Mouse (Mus musculus) lung, embryonic 16.5 days (tissue): ENCODE data around the gene Ppil3. TPM values are rescaled to one million over a fixed set of nuclear protein-coding genes. Genes with fewer than 3 reads are reported as not detected.

Experiments
- ATAC-seq: fragments of 200-750 bp; cut with Nextera tagmentation; 2 replicates; pipeline ENCODE4 v1.8.0; 2017; ENCODE audit warnings: low read depth, mild to moderate bottlenecking, moderate library complexity
- H3K27ac ChIP-seq: fragments of 300-500 bp; sonication (generic); 2 replicates; pipeline ENCODE4 v1.5.1; 2014; ENCODE audit warnings: mild to moderate bottlenecking, control low read depth, low read length
- H3K27me3 ChIP-seq: fragments of 300-500 bp; sonication (generic); 2 replicates; pipeline ENCODE4 v1.6.1; 2014; ENCODE audit warnings: low read depth, low read length, mixed read lengths; ENCODE audit not compliant: control insufficient read depth, insufficient read depth
- H3K36me3 ChIP-seq: fragments of 300-500 bp; sonication (generic); 2 replicates; pipeline ENCODE4 v1.6.1; 2014; ENCODE audit warnings: low read length; ENCODE audit not compliant: control insufficient read depth, insufficient read depth
- H3K4me1 ChIP-seq: fragments of 300-500 bp; sonication (generic); replicated peaks from 2 replicates; pipeline ENCODE4 v1.6.1; 2014; ENCODE audit warnings: low read length, mixed read lengths; ENCODE audit not compliant: control insufficient read depth, insufficient read depth
- H3K4me2 ChIP-seq: fragments of 300-500 bp; sonication (generic); 2 replicates; pipeline ENCODE4 v1.6.1; 2014; ENCODE audit warnings: low read depth, low read length, control low read depth
- H3K4me3 ChIP-seq: fragments of 300-500 bp; sonication (generic); 2 replicates; pipeline ENCODE4 v1.5.1; 2014; ENCODE audit warnings: mild to moderate bottlenecking, low read length, control low read depth
- H3K9ac ChIP-seq: fragments of 300-500 bp; sonication (generic); 2 replicates; pipeline ENCODE4 v1.6.1; 2014; ENCODE audit warnings: low read length, control low read depth
- H3K9me3 ChIP-seq: fragments of 300-500 bp; sonication (generic); 2 replicates; pipeline ENCODE4 v1.6.1; 2016; ENCODE audit warnings: low read length; ENCODE audit not compliant: control insufficient read depth
- whole genome bisulfite sequencing: fragments of 180-500 bp; shearing (Covaris S2); extraction: QIAGEN DNeasy Blood & Tissue Kit; methylation state at CpG from one replicate; pipeline ENCODE4 v1.1.7; 2014; 5-methylcytosine and 5-hydroxymethylcytosine counted together
- polyA plus RNA-seq: library from polyadenylated mRNA; unstranded; fragments of >200 nt; fragmentation: Nextera tagmentation; extraction: Ambion mirVana; gene quantifications from 2 replicates; pipeline ENCODE4 v1.2.1, GENCODE M21; 2015

Gene Ppil3
- 45.8 and 52.5 TPM in 2 replicates for polyA plus RNA-seq

- Histone ChIP-seq H3K9ac (peak within 1 kb of the TSS; percentile 90), H3K4me3 (peak within 1 kb of the TSS; percentile 81), H3K36me3 (peaks cover 5% of the 10 kb centered on the region), H3K27ac (peak within 1 kb of the TSS; percentile 95), H3K9me3 (no peaks in the 10 kb centered on the region), H3K4me2 (peak within 1 kb of the TSS; percentile 65), H3K4me1 (peaks cover 19% of the 10 kb centered on the region), H3K27me3 (no peaks in the 10 kb centered on the region)
- ATAC-seq = peak; percentile 97
- WGBS = 0% methylated on average over 33 of the region's 33 CpGs
Observed at GRCm38 (mm10) chr1:58445143-58445722, at the start of gene Ppil3, which contains the start of gene Nif3l1. TSS of gene Ppil3 (minus strand) at chr1:58445486. TSS of gene Nif3l1 (plus strand) at chr1:58445151.

GRCm38 (mm10) chr1:58482647-58483046 lies 37.4 kb upstream of the Ppil3 start:
- Histone ChIP-seq H3K36me3 (peaks cover 20% of the 10 kb centered on the region), H3K9ac (no peak overlapping the region)
- ATAC-seq = no peak

GRCm38 (mm10) chr1:58475662-58476061 lies 30.4 kb upstream of the Ppil3 start:
- 93% methylated on average over 8 of the region's 8 CpGs for WGBS
- Histone ChIP-seq H3K4me2 (no peak overlapping the region), H3K4me1 (no peaks in the 10 kb centered on the region), H3K27me3 (no peaks in the 10 kb centered on the region), H3K4me3 (no peak overlapping the region), H3K9me3 (no peaks in the 10 kb centered on the region), H3K27ac (no peak overlapping the region), H3K9ac (no peak overlapping the region), H3K36me3 (peaks cover 37% of the 10 kb centered on the region)
- no peak for ATAC-seq

More at GRCm38 (mm10) chr1:58482647-58483046, 37.4 kb upstream of the Ppil3 start:
- H3K27ac ChIP-seq = no peak overlapping the region
- WGBS = 92% methylated on average over 4 of the region's 4 CpGs
- H3K9me3 ChIP-seq = no peaks in the 10 kb centered on the region
- no peaks in the 10 kb centered on the region for H3K4me1 ChIP-seq
- H3K4me3 ChIP-seq = no peak overlapping the region
- no peaks in the 10 kb centered on the region for H3K27me3 ChIP-seq
- H3K4me2 ChIP-seq = no peak overlapping the region

GRCm38 (mm10) chr1:58465561-58465960 lies 20.3 kb upstream of the Ppil3 start:
- 86% methylated on average over 4 of the region's 4 CpGs for WGBS
- no peak overlapping the region for H3K4me3 ChIP-seq
- H3K4me2 ChIP-seq = no peak overlapping the region
- no peaks in the 10 kb centered on the region for H3K9me3 ChIP-seq
- no peaks in the 10 kb centered on the region for H3K4me1 ChIP-seq
- peaks cover 31% of the 10 kb centered on the region for H3K36me3 ChIP-seq
- H3K27ac ChIP-seq = no peak overlapping the region
- no peak for ATAC-seq
- H3K27me3 ChIP-seq = no peaks in the 10 kb centered on the region
- no peak overlapping the region for H3K9ac ChIP-seq

GRCm38 (mm10) chr1:58465042-58465441 lies 19.8 kb upstream of the Ppil3 start:
- Histone ChIP-seq H3K27ac (no peak overlapping the region), H3K9me3 (no peaks in the 10 kb centered on the region), H3K9ac (no peak overlapping the region), H3K36me3 (peaks cover 32% of the 10 kb centered on the region), H3K27me3 (no peaks in the 10 kb centered on the region), H3K4me3 (no peak overlapping the region), H3K4me1 (no peaks in the 10 kb centered on the region), H3K4me2 (no peak overlapping the region)
- 86% methylated on average over 4 of the region's 4 CpGs for WGBS
- ATAC-seq = no peak

- Histone ChIP-seq H3K27me3 (no peaks in the 10 kb centered on the region), H3K4me2 (no peak overlapping the region), H3K4me1 (no peaks in the 10 kb centered on the region), H3K27ac (no peak overlapping the region), H3K36me3 (peaks cover 24% of the 10 kb centered on the region), H3K4me3 (no peak overlapping the region), H3K9me3 (no peaks in the 10 kb centered on the region), H3K9ac (no peak overlapping the region)
- 77% methylated on average over 2 of the region's 2 CpGs for WGBS
- ATAC-seq = no peak
Observed at GRCm38 (mm10) chr1:58463935-58464334, 18.6 kb upstream of the Ppil3 start.

- Histone ChIP-seq H3K4me1 (no peaks in the 10 kb centered on the region), H3K4me2 (no peak overlapping the region), H3K4me3 (no peak overlapping the region), H3K27ac (no peak overlapping the region), H3K36me3 (peaks cover 45% of the 10 kb centered on the region), H3K9ac (no peak overlapping the region), H3K9me3 (no peaks in the 10 kb centered on the region), H3K27me3 (no peaks in the 10 kb centered on the region)
- no peak for ATAC-seq
- WGBS = 88% methylated on average over 3 of the region's 3 CpGs
Observed at GRCm38 (mm10) chr1:58460566-58460965, 15.3 kb upstream of the Ppil3 start.

GRCm38 (mm10) chr1:58458867-58459266 lies 13.6 kb upstream of the Ppil3 start:
- Histone ChIP-seq H3K36me3 (peaks cover 40% of the 10 kb centered on the region), H3K27me3 (no peaks in the 10 kb centered on the region), H3K4me2 (no peak overlapping the region), H3K9ac (no peak overlapping the region), H3K4me1 (no peaks in the 10 kb centered on the region), H3K9me3 (no peaks in the 10 kb centered on the region), H3K4me3 (no peak overlapping the region), H3K27ac (no peak overlapping the region)
- ATAC-seq = no peak
- 70% methylated on average over 2 of the region's 2 CpGs for WGBS

GRCm38 (mm10) chr1:58458175-58458574 lies 12.9 kb upstream of the Ppil3 start:
- Histone ChIP-seq H3K4me3 (no peak overlapping the region), H3K27ac (no peak overlapping the region), H3K9ac (no peak overlapping the region), H3K9me3 (no peaks in the 10 kb centered on the region), H3K27me3 (no peaks in the 10 kb centered on the region), H3K4me1 (no peaks in the 10 kb centered on the region), H3K4me2 (no peak overlapping the region), H3K36me3 (peaks cover 42% of the 10 kb centered on the region)
- 89% methylated on average over 5 of the region's 5 CpGs for WGBS
- ATAC-seq = no peak
